Mouse (Mus musculus) spleen, embryonic (tissue): ENCODE data around the gene Hnrnpr.

ENCODE experiments used
- CTCF ChIA-PET: fragments of 350-600 bp; sonication (Branson Sonifier 250); formaldehyde crosslinking; loops from one replicate; lab custom pipeline; 2022; lab: Charles Lee

Gene Hnrnpr

DNA sequence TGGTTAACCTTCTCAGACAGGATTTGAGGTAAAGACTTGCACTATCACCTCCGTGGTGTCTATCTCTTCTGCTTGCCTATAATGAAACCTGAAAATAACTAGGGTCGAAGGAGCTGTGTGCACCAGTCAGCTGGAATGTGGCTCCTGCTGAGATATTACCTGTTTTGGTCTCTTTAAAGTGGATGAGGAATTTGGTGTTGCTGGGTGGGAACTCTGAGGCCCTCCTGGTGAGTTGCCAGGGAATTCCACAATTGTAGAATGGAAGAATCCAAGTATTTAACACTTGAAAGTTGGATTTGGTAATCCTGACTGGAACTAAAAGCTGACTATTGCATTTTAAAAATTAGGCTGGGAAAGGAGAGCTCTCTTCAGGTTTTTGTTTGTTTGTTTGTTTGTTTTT, 6.6 kb upstream of the Hnrnpr start:
- CTCF ChIA-PET, result no interaction called here

DNA sequence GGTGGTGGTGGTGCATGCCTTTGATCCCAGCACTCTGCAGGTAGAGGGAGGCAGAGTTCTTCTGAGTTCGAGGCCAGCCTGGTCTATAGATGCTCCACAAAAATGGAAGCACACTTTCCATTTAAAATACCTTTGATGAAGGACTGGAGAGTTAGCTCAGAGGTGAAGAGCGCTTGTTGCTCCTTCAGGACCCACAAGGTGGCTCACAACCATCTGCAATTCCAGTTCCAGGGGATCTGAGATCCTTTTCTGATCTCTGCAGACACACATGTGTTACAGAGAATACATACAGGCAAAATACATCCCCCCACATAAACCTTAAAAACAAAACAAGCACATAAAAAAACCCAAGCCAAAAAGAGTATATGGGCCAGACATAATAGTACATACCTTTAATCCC, 2.4 kb upstream of the Hnrnpr start:
- CTCF ChIA-PET, result interaction anchor here (0.6 kb wide), 1 partner anchor 1857 kb away, joined by 3 read pairs; no protein-coding TSS in a partner anchor

DNA sequence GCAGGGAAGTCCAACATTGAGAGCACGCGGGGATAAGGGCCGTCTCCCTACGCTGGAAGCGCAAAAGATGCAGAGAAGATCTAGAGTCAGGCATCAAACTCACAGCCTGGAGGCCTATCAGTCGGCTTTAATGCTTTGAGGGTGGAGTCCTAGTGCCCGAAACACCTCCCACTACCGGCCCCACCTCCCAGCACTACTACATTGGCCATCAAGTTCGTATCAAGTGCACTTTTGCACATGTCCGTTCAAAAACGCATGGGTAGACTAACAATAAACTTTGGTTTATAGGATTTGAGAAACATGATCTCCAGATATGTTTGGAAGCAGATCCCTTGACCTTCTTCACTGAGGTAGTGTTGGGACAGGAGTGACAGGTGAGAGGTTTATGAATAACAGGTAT, 962 bp upstream of the Hnrnpr start:
- CTCF ChIA-PET, result no interaction called here

DNA sequence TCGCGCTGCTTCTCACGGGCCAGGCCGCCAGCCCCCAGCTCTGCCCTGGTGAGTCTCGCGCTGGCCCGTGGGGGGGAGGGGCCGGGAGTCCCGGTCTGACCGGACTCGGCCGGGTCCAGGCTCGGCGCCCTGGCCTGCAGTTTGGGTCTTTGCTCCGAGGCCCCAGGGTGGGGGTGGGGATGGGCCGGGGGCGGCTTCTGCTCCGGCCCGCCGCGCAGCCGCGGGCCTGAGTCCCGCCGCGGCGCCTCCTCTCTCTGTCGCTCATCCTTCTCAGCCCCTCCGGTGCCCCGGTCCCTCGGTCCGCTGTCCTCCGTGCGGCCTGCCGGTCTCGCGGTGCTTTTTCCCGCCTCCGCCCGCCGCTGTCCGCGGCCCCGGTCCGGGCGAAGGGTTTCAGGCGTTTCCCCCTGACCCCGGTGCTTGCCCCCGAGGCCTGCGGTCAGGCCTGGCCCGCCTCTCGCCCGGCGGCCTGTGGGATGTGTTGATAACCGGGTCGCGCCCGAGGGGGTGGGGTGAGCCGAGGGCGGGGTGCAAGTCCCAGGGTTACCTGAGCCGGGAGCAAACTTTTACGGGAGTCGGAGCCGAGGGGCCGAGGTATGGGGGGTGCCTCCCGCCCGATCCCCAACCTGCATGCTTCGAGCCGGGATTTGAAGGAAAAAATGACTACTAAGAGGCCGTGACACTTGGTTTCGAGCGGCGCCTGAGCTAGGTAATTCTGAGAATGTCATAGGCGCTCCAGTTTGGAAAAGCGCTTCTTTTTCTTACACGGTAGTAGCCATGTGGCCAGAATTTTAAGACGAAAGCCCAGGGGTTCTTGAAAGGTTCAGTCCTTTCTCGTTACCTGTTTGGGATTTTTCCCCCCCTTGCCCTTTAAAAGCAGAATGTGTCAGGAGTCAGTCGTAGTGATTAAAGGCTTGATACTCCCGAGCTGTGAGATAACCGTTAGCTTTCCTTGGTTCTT, 579 bp downstream of the Hnrnpr start:
- CTCF ChIA-PET, result interaction anchor here (0.7 kb wide), 1 partner anchor 29 kb away, joined by 3 read pairs; no protein-coding TSS in a partner anchor

DNA sequence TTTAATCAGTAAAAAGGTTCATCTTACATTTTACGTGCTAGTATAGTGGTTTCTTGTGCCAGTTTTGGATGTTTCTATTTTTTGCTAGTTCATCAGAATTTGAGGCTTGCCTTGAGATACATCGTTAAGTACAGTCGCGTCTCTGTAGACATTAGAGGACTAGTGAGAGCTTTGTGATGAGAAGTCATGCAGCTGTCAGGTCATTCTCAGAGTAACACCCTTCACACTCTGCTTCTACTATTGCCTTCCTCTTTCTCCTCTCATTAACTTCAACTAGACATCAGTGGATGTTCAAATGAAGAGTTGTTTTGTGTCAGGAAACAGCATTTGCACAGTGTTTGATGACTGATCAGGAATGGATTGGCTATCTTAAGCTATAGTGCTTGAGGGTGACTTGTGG, 1.9 kb downstream of the Hnrnpr start:
- CTCF ChIA-PET, result interaction anchor here (0.6 kb wide), 2 partner anchors 52 to 362 kb away, joined by 3 read pairs; no protein-coding TSS in a partner anchor

DNA sequence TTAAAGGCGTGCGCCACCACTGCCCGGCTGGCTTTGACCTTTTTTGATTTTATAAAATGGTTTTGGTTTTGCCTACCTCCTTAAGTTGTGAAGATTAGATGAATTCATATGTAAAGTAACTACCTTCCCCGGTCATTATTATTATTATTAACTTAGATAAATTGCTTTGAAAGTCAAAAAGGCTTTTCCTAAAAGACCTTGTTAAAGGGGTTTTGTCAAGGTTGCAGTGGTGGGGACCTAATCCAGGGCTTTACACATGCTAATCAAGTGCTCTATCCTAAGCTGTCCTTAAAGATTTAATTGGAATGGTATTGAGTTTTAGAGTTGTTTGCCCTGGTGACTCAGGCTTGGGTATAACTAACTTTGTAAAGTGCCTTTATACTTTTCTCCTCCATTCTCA, 6.9 kb downstream of the Hnrnpr start:
- CTCF ChIA-PET, result no interaction called here

DNA sequence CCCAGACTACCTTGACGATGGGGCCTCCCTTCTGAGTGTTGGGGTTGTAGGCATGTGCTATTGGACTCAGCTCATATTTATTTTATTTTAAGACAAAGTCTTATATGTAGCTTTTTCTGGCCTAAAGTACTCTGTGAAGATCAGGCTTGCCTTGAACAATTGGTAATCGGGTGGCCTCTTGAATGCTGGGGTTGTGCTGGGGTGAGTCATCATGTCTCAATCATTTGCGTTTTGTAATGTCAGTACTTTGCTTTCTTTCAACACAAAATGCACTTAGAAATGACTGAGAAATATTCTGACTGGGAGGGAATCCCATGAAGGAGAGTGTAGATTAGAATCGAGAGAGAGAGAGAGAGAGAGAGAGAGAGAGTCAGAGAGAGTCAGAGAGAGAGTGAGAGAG, 9.3 kb downstream of the Hnrnpr start:
- CTCF ChIA-PET, result no interaction called here

DNA sequence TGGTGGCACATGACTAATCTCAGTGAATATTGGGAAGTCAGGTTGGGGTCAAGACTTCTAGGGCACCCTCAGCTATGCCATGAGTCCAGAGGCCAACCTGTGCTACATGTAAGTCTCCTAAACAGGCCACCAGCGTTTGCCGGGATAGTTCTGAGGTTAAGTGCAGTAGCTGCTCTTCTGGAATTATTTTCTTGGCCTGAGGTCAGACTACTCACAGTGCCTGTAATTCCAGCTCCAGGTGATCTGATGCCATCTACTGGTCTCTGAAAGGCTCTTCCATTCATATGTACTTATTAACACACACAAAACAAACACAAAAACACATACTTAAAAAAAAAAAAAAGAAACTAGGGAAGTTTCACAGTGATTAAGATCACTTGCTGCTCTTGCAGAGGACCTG, 13.5 kb downstream of the Hnrnpr start:
- CTCF ChIA-PET, result interaction anchor here (0.7 kb wide), 2 partner anchors 21 to 1811 kb away, joined by 3 to 5 read pairs; no protein-coding TSS in a partner anchor

DNA sequence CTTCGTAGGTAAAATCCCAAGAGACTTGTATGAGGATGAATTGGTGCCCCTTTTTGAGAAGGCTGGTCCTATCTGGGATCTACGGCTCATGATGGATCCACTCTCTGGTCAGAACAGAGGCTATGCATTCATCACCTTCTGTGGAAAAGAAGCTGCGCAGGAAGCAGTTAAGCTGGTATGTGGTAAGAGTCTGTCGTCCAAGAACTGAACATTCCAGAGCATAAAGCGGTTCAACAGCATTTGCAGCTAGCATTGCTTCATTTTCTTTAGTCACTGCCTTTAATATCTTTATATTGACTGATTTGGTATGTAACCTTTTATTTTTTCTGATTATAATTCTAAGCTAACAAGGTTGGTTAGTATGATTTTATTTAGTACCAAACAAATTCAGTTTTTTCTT, 16.5 kb downstream of the Hnrnpr start:
- CTCF ChIA-PET, result no interaction called here

DNA sequence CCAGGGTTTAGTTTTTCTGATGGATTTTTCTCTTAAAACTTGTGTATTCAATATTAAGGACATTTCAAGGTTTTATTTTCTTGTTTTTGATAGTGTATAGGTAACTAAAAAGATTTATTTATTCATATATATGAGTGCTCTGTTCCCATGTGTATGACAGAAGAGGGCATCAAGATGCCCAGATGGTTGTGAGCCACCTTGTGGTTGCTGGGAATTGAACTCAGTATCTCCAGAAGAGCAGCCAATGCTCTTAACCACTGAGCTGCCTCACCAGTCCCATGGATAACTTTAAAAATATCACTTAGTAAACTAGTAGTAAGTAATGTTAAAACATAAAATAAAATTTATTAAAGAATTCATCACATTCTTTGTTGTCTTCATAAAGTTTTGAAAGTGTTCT, 17.4 kb downstream of the Hnrnpr start:
- CTCF ChIA-PET, result no interaction called here

DNA sequence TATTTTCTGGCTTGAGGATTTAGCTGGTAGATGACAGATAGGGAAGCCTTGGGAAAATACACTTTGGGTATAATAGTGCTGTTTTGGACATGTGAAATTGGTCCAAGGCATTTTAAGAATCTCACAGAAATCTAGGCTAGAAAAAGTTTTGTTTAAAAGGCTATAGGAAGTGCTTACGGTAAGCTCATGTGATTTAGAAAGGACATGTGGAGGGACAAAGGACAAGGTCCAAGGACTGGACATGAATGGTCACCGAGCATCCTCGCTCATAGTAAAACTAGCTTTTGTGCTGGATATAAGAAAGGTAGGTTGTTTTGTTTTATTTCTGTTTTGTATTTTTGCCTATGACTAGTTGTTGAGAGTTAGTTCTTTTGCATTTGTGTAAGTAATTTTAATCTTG, 21.0 kb downstream of the Hnrnpr start:
- CTCF ChIA-PET, result no interaction called here

DNA sequence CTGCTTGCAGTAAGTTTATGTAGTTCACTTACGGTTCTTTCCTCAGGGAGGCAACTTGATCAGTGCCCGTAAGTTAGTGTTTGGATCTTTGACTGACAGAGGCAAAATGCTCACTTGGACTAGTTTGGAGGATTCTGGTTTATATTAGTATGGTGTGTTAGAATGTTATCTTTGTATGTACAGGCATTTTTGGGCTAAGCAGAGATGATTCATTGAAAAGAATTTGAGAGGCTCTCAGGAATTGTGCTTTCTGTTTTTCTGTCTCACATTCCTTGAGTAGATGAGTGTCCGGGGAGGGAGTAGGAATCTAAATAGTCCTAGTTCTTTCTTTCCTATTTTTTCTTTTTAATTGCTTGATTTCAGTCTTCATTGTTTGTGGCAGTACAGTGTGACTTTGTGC, 22.4 kb downstream of the Hnrnpr start:
- CTCF ChIA-PET, result interaction anchor here (0.7 kb wide), 1 partner anchor 40 kb away, joined by 3 read pairs; no protein-coding TSS in a partner anchor

DNA sequence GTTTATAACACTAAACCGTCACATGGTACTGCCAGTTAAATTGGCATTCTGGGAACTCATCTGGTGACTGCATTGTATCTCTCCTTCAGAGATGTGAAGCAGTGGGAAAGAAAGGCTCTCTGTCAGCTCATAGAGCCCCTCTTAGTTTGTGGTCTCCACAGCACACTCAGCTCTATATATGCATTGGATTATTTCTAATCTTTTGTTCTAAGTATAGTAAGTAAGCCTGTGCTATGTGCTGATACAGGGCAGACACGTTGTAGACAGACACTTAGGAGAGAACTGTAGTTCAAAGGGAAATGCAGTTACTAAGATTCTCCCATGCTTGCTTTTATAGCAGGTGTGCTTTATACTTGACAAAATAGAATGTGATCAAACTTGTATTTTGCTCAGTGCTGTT, 24.3 kb downstream of the Hnrnpr start:
- CTCF ChIA-PET, result no interaction called here

DNA sequence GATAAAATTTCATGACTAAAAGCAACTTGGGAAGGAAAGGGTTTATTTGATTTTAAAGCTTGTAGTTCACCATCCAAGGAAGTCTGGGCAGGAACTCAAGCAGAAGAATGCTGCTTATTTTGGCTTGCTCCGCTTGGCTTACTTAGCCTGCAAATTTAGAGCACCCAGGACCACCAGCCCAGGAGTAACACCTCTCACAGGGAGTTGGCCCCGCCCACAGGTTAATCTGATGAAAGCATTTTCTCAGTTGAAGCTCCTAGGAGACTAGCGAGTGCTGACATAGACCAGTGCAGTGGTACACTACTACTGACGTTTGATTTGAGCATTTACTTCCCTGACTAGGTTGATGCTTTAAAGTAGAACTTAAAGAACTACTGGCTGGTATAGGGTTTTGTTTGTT, 26.4 kb downstream of the Hnrnpr start:
- CTCF ChIA-PET, result no interaction called here

DNA sequence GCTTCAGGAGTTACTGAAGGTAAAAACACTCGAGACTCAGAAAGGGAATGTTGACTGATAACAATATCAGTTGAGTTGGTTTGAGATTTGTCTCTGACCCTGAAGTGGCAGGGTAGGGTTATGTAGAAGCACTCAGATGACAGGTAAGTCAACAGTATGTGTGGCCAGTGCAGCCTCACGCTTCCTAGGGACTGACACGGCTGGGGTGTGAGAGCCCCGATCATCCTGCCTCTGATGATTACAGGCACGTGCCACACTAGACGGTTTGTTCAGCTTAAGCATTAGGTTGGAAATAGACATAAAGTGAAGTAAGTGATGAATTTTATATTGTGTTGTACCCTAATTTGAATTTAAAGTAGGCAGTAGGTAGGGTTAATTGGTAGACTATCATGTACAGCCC, 38.9 kb downstream of the Hnrnpr start:
- CTCF ChIA-PET, result no interaction called here

DNA sequence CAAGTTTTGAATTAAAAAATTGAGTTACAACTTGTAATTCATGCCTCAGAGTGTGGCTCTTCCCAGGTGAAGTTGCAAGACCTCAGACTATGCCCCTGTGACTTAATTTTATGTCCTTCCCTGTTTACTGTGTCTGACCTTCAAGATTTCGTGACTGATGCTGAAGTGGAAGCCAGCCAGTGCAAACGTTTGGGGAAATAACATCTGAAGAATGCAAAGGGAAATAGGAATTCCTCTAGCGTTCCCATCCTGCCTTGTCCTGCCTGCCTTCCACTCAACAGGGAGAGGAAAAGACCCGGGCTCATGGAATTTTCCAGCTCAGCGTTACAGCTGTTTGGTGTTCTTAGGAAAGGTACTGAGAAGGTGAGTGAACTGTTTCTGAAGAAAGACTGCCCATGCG, 46.3 kb downstream of the Hnrnpr start:
- CTCF ChIA-PET, result no interaction called here

DNA sequence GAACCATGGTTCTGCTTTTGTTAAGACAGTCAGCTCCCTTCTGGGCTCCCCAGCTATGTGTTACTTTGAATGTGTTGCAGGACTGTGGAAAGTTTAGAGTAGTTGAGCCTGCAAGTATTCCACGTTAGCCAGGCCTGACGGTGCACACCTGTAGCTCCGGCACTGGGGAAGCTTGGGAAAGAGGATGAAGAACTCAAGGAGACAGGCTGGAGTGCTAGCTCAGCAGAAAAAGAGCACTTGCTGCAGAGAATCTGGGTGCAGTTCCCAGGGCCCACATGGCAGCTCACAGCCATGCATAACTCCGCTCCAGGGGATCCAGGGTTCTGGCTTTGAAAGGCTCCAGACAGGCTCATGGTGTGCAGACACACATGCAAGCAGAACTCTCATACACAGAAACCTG, 46.7 kb downstream of the Hnrnpr start:
- CTCF ChIA-PET, result no interaction called here

DNA sequence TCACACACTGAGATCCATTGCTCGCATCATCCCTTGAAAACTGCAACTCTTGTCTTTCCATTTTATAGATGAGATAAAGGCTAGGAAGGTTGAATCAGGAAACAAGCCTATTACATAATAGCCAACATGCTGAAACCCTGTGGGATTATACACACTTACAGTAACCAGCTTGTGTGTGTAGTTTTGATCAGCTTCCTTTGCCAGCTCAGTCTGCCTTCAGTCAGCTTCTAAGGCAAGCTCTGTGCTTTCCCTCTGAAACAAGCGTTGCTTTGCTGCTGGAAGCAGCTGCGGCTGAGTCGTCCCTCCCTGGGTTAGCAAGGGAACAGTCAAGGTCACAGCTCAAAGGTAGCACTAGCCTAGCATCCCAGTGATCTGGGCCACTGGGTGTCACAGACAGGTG, 57.1 kb downstream of the Hnrnpr start:
- CTCF ChIA-PET, result no interaction called here

DNA sequence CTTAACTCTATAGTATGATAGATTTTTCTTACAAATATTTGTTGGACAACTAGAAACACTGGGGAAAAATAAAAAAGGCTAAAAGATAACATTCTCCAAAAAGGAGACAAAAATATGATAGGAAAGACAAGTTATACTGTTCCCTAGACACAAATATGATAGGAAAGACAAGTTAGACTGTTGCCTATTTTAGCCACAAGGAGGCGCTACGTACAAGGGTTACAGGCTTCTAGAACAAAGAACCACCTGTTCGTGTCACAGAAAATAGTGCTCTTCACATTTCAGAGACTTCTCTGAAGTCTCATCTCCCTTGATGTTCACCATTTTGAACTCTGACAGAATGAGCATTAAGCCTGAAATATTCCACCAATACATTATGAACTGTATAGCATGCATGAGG, 59.0 kb downstream of the Hnrnpr start:
- CTCF ChIA-PET, result no interaction called here

DNA sequence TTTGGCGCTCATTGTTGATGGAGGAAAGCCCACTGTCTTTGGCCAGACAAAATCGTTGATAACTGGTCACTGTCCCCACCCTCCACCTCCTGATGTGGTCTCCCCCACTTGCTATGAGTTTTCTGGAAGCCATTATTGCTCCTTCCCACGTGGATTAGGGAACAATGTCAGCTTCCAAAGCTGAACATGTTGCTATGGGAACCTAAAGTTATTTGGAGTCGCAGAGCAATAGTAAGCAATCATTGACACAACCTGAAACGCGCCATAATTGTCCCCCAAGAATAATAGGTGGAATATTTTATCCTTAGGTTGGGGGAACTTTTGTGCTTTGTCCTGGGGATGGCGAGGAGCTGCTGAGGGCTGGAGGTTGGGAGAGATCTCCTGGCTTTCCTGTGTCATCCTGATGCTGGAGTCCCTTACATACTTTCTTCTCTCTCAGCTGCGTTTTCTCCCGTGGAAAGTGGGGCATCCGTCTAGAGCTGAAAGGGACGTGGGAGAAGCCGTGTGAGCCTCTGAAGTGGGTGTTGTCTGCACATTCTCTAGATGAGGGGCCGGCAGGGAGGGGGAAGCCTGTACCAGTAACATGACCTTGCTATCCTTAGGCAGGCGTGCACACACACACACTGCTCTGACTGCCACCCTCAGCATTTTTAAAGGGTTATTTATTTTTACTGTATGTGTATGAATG, 62.9 kb downstream of the Hnrnpr start:
- CTCF ChIA-PET, result interaction anchor here (1.1 kb wide), 1 partner anchor 18 kb away, joined by 3 read pairs; no protein-coding TSS in a partner anchor

DNA sequence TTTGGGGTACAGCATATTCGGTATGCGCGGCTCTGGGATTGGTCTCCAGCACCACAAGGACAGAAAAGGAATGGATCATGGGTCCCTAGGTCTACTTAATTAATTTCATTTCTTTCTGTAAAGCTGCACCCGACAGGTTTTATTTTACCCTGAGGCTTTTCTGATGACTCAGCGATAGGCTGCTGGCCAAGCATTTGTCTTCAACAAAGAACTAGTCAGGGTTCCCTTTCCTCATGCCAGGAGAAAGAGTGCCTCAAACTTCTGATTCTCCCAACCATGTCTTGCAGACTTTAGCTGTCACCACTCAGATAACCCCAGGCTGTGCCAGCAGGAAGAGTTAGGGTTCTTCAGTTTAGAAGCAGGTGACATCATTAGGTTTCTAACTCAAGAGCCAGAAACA, 66.3 kb downstream of the Hnrnpr start:
- CTCF ChIA-PET, result no interaction called here

DNA sequence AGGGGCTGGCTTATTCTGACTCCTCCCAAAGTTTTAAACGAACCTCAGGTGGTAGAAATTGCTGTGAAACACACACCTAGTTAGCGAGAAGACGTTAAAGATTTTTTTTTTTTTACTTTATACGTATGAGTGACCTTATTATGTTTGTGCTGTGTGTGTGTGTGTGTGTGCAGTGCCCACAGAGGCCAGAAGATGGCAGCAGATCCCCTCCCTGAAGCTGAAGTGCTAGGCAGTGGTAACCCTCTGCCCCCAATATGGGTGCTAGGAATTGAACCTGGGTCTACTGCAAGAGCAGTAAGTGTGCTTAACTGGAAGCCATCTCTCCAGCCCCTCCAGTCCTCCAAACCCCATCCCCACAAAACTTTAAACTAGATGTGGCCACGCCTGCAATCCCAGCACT, 72.3 kb downstream of the Hnrnpr start:
- CTCF ChIA-PET, result no interaction called here

DNA sequence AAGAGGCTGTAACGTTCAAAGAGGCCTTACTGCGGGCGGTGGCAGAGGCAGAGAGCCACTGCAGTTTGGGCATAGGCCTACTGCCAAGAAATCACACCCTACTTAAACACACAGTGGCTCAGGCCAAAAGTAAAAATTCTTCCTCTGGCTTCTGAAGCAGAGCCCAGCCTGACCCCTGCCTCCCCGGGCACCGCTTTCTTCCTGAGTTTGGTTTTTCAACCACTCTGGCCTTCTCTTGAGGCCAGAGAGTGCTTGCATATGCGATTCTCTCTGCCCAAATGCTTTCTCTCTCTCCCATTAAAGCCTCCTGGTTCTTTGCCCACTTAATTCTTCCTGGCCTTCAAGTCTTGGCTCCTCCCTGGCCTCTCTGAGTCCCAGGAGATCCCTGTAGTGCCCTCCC, 73.1 kb downstream of the Hnrnpr start:
- CTCF ChIA-PET, result no interaction called here
